Mouse (Mus musculus) heart, postnatal 25 days (tissue): ENCODE data around the gene Trappc10. TPM values are rescaled to one million over a fixed set of nuclear protein-coding genes. Genes with fewer than 3 reads are reported as not detected.
"Not testable (repeated sequence)": the region's sequence is repeated elsewhere in the genome, so short reads cannot be mapped to it uniquely, and the experiment has no call there.

ENCODE experiments used
- DNase-seq: peaks from one replicate; pipeline ENCODE4 v3.0.0; 2022; ENCODE audit warnings: low spot score
- intact Hi-C: fragments of 180-260 bp; cut with DNase I; formaldehyde crosslinking; loops from one replicate; pipeline ENCODE4 v1.15.1; 2025
- total RNA-seq, 2 experiments: library from RNA; stranded (reverse); gene quantifications; 2 replicates each; pipeline ENCODE4 v1.2.3; 2021

The Trappc10 gene
- total RNA-seq, 2 experiments from 2014 or later: 40.2 to 44.4 TPM

DNA sequence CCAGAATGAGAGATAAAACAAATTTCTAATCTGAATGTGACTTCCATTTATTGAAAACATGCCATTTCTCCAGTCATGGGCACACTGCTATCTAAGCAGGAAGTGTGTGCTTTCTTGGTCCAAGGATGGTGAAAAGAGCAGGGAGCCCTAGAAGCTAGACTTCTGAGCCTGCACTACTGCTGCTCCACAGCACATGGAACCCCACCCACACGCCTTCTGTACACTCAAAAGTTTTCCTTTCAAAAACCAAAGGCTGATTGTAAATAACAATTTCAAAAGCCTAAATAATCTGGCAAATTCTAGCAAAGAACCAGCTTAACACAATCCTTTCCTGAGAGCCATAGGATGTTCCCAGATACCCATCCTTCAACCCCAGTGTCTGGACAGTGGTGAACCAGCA, 24.9 kb downstream of the Trappc10 start:
- intact Hi-C loops: no loop called here
- no peak for DNase-seq

DNA sequence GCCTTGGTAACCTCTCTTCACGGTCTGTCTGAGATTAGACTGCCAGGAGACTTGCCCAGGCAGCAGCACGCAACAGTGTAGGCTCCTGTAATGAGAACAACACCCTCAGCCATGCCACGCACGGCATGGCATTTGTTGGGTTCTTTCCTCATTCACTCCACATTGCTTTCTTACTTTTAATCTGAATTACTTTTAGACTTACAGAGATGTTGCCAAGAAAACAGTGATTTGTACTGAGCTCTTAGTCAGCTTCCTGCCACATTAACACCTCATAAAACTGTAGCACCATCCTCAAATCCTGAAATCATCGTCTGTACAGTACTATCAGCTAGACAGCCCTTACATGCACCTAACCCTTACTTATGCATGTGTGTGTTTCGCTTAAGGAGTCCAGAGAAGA, 25.9 kb downstream of the Trappc10 start:
- intact Hi-C loops: no loop called here
- no peak for DNase-seq

DNA sequence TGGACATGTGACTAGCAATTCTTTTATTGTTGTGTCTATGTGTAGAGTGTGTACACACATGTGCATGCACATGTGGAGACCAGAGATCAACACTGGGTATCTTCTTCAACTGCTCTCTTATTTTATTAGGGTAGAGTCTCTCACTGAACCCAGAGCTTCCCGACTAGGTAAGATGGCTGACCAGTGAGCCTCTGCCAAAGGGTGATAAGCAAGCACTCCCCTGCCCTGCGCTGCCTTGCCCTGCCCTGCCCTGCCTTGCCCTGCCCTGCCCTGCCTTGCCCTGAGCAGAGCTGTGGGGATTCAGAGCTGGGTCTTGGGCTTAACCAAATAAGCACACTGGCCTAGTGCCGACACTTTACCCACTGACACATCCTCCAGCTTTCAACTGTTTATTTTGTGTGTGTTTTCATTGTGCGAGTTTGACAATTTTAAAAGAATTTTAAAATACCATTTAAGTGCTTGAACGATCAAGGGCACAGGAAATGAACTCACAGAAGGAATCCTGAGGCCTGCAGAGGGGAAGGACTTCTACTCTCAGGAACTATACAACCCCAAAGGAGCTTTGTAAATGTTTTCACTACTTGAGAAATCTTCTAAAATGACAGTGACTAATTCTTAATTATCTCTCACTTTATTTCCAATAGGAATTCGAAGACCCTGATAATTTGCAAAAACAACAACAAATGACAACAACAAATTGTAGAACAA, 27.9 kb downstream of the Trappc10 start:
- no peak for DNase-seq
- intact Hi-C loops: no loop called here

DNA sequence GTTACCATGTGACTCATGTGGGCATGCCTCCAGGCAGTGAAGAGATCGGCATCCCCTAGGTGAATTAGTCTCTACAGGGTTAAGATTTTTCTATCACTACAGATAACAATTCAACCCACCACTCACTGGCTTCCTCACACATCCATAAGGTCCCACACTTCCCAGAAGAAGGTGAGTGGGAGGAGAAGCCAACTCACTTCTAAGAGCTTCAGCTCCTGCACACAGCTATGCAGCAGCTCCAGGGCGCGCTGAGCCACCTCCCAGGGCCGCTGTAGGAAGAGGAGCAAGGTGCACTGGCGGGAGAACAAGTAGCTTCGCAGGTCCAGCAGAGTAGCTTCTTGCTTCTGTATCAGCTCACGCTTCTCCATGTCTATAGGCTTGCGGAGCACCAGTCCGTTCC, 30.1 kb downstream of the Trappc10 start:
- intact Hi-C loops: no loop called here
- no peak for DNase-seq

DNA sequence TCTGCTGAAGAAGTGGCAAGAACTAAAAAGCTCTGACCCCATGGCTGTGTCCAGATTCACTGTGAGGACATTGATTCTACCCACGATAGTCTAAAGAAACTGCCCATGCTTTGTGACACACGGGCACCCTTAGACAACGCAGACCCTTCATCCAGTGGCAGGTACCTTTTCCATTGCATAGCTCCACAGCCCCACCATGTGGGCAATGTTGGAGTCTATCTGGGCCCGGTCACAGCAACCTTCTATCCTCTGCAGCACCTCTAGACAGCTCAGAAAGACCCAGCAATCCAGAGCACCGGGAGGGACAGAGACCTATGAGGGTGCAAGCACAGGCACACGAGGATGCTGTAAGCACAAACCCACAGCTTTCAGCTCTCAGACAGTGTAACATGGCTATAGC, 33.1 kb downstream of the Trappc10 start:
- DNase-seq: no peak
- intact Hi-C loops: no loop called here

DNA sequence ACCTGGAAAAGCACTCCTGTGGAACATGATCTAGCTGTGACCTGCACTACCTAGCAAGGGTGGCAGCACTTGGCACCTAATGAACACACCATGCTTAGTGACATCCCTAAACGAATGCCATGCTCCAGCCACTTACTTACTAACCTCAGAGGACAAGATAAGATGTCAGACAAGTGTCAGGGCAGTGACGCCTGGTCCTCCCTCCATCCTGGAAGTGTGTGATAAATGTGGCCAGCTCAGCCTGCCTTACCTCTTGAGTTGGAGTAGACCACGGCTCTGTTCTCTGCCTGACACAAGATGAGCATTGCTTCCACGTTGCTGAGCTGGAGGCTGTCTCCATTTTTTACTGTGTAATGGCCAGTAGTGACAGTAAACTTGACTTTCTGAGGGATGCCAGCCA, 43.3 kb downstream of the Trappc10 start:
- intact Hi-C loops: no loop called here
- no peak for DNase-seq

DNA sequence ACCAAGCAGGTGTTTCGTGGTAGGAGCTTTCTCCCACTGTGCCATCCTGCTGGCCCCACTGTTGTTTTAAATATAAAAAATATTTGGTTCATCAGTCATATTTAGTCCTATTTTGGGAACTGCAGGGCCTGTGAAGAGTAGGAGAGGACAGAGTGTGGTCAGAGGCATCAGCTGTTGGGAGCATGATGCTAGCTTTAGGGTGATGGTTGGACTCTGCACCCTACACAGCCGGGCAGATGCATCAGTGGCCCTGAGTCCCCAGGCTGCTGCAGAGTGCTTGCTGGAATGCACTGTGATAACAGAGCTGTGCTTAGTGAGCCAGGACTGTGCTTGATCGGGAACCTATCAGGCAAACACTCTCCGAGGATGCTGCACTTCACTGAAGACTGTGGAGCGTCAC, 51.5 kb downstream of the Trappc10 start:
- intact Hi-C loops: no loop called here
- DNase-seq: no peak

DNA sequence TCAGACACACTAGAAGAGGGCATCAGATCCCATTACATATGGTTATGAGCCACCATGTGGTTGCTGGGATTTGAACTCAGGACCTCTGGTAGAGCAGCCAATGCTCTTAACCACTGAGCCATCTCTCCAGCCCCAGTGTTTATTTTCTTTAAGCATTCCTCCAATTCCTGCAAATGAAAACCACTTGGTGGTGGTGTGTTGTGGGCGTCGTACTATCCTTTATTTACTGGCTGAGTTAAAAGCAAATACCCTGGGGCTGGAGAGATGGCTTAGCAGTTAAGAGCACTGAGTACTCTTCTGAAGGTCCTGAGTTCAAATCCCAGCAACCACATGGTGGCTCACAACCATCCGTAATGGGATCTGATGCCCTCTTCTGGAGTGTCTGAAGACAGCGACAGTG, 58.4 kb downstream of the Trappc10 start:
- not testable (repeated sequence) for DNase-seq
- intact Hi-C loops: loop anchor here (5.0 kb wide), 2 partner anchors 56 to 226 kb away; partner anchors contain the start of genes Rrp1 and Trappc10

DNA sequence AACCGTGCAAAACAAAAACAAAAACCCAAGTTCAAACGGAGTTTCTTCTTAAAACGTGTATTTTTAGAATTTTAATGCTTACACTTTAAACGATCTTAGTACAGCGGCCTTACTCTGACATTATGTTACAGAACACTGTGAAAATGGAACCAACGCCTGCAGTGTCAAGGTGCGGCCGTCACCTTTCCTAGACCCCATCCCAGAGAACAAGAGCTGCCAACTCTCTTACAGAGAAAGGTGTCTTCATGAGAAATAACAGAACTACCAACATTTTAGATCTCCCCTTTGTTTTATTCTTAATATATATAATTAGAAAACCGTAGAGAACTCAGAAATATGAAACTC, 59.1 kb downstream of the Trappc10 start:
- intact Hi-C loops: loop anchor here (5.0 kb wide), 2 partner anchors 57 to 227 kb away; partner anchors contain the start of genes Rrp1 and Trappc10
- DNase-seq: no peak

DNA sequence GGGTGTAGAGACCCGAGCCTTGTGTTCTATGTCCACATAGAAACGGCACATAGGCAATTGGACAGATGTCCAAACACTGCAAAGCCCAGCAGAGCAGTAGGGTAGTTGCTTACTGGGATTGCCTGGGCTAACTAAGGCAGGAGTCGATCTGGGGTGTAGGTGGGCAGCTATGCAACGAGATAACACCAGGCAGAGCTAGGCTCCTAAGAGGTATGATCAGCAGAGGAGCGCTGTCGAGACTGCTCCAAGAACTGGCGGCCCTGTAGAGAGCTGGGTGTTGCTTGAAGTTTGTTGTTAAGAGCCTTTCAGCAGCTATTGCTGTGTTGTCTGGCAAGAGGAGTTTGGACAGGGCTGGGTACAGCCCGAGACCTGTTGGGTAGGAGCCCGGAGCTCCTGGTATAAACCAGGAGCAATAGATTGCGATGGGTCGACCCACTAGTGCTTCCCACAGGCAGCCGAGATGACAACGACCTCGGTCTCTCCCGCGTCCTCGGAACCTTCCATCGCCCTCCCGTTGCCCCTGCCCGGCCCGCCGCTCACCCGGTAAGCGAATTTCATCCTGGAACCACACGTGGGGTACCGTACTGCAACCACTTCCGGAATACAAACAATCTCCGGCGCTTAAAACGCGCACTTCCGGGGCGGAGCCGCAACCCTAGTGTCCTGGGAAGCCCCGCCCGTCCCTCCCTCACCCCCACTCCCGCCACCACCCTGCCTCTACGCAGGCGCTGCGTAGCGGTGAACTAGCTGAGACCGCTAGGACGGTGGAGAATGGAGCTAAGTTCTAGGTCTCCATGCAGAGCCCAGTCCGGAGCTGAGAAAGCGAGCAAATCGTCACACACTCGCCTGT, 59.7 kb downstream of the Trappc10 start, which contains the start of gene Pwp2:
Gene Pwp2 (minus strand): TSS at position 619 of the 850 bp plus-strand sequence.
- DNase-seq: peak; percentile 74
- intact Hi-C loops: loop anchor here (5.0 kb wide), 2 partner anchors 58 to 228 kb away; partner anchors contain the start of genes Rrp1 and Trappc10

DNA sequence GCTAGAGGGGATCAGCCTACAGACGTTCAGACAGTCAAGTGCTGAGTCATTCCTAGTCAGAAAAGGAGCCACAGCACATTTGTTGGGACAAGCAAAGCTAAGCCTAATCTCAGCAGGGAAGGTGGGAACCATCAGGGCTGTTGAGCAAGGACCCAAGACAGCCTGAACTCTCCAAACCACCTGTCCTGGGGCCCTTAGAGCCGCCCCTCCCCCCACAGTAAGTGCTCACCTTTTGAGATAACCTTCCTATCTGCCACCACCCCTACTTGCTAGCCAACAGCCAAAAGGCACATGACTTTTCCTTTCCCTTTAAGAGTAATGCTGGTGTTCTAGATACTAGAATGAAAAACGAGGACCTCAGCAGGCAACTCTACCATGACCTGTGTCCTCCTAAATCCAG, 60.9 kb downstream of the Trappc10 start:
- DNase-seq: no peak
- intact Hi-C loops: no loop called here

DNA sequence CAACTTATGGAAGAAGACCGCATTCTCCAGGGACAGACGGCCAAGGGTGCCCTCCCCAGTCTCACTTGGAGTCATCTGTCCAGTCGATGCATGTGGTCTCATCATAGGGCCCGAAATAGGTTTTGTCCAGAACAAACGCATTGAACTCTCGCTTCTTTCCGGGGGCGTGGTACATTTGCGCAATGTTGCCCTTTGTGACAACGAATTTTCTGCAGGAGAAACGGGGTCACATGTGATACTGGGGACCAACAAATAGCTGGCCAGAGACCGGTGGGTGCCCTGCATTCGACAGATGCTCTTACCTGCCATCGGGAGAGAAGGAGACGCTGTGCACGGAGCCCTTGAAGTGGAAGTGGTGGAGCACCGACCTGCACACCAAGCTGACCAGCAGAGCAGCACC, 62.1 kb downstream of the Trappc10 start:
- intact Hi-C loops: no loop called here
- DNase-seq: no peak

DNA sequence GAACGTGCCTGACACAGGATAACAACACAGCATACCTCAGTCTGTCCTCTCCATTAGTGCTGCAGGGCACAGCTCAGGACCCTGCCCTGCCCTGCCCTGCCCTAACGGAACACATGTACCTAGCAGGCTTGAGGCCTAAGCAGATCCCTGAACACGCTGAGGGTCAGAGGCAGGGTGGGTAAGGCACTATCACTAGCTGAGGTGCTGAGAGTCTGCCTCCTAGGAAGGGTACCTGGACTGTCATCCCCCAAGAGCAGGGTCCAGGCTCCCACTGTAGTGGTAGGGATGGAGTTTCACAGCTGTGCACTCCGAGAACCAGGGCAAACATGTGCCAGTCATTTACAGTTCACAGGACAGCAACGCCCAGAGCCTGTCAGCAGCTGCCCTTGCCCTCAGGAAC, 70.0 kb downstream of the Trappc10 start:
- intact Hi-C loops: no loop called here

DNA sequence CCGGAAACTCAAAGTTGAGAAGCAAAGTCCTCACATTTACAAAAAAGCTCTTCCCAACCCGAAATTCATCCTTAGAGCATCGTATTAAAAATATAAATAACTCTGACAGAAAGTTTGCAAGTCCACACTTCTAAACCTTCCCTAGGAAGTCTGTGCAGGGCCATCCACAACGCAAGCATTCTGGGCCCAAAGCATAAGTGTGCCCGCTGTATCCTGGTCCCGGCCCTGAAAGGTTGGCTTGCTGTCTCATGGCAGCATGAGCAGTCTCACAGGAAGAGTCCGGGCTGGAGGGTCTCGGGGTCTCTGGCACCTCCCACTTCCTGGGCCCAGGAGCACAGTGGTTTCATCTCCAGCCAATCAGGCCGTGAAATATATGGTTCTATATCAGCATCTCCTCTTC, 72.9 kb downstream of the Trappc10 start:
- intact Hi-C loops: no loop called here
- no peak for DNase-seq

More for the DNA sequence above, 70.0 kb downstream of the Trappc10 start:
- no peak for DNase-seq

DNA sequence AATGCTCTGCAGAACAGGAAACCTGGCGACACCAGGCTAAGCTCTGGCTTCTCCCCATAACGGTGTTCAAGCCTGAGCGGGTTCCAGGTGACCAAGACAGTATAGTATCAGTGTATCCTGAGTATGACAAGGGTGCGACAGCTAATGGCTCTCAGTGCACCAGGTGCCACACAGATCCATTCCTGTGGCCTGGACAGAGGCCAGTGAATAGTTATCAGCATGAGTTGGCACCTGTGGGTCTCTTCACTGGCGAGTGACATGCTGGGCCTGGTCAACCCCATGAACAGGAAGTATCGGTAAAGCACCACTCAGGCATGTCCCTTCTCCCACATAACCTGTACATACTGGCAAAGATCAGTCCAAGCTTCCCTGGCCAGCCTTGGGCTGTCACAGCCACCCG, 73.4 kb downstream of the Trappc10 start:
- intact Hi-C loops: no loop called here
- DNase-seq: no peak

DNA sequence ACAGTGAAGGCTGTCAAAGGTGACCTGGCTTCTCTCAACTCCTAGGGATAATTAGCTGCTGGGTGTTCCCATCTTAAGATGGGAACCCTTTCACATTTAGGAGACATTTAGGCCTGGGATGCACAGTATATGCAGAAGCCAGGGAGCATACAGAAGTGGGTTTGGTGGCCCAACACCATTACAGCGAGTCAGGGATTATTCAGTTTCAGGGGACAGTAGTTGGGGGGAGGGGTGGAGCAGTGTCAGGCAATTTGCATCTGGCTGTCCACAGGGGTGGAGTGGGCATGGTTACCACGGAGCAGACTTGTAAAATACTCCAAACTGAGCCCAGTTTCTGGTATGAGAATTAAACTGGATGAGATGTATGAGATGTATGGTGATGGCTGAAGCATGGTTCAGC, 74.0 kb downstream of the Trappc10 start:
- no peak for DNase-seq
- intact Hi-C loops: no loop called here

DNA sequence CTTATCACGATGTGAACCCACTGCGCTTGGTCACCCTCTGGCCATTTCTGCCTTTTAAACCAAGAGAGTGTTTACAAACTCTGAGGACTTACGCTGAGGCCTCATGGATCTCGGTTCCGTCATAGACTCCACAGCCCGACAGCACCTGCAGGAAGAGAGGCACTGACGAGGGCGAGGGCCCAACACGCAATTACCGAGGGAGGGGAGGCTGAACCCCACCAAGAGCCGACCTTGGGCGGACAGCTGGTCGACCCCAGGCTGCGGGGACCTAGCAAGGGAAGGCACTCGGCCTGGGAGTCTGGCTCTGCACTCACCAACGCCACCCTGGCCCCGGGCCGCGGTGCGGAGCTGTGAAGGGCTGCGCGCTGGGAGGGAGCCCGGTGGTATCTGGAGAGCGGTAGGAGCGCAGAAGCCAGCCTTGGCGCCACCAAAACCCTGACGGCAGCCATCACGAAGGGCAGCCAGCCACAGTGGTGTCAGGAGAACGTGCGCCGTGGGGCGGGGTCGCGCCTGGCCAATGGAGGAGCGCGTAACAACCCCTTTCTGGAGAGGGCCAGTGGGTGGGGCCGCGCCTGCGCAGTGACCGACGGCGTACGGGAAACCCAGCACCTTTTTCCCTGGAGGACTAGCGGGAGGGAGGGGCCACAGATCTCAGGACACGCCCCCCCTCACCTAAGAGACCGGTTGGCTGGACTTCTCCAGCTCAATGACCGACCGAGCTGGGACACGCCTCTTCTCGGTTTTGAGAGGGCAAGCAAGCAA, 75.0 kb downstream of the Trappc10 start, which contains the start of gene D10Jhu81e:
Gene D10Jhu81e (minus strand): TSS at position 502 of the 762 bp plus-strand sequence.
- intact Hi-C loops: loop anchor here (10.0 kb wide), 1 partner anchor 545 kb away; the partner anchor contains the start of gene Ube2g2
- peak; percentile 97 for DNase-seq

DNA sequence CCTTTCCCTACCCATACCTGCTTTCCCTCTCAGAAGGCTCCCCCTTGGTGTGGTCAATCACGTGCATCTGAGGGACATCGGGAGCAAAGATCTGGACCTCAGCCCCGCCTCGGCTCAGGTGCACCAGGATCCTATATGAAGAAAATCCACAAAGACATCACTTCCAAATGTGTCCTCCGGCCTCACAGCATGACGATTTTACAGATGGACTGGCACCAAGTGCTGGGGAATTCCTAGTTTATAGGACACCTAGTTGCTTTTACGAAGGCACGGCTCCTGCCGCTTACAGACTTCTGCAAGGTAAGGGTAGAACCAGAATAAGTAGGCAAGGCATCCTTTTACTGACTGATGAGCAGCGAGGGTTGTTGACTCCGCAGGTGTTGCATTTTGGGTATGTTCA, 75.6 kb downstream of the Trappc10 start:
- intact Hi-C loops: loop anchor here (10.0 kb wide), 1 partner anchor 544 kb away; the partner anchor contains the start of gene Ube2g2

DNA sequence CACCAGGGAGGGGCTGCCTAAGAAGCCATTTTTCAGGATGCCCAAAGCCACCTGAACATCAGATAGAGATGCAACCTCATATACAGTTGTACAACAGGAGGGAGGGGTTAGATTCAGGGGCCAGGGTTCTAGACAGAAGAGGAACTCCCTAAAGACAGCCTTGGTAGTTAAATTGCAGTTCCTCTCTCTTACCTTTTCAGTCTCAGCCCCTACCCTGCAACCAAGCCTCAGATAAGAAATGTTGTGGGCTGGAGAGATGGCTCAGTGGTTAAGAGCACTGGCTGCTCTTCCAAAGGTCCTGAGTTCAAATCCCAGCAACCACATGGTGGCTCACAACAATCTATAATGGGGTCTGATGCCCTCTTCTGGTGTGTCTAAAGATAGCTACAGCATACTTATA, 76.7 kb downstream of the Trappc10 start:
- intact Hi-C loops: loop anchor here (10.0 kb wide), 1 partner anchor 543 kb away; the partner anchor contains the start of gene Ube2g2
- no peak for DNase-seq

More for the DNA sequence above, 75.6 kb downstream of the Trappc10 start:
- no peak for DNase-seq

DNA sequence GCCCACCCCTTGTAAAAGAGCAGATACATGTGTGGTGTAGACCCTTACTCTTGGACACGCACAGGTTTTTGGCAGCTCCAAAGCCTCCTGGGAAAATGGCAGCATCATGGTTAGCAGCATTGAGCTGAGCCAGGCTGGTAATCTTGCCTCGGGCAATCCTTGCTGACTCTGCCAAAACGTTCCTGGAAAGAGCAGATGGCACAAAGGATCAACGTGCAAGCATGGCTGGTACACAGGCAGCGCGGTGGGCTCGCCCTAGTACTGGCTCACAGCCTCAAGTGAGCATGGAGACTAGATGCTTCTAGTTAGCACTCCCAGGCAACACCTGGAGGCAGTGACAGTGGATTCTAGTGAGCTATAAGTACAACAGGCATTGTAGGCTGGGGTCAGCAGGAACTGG, 77.1 kb downstream of the Trappc10 start:
- intact Hi-C loops: loop anchor here (10.0 kb wide), 1 partner anchor 543 kb away; the partner anchor contains the start of gene Ube2g2

More for the DNA sequence above, 77.1 kb downstream of the Trappc10 start:
- no peak for DNase-seq
